Mouse (Mus musculus): ENCODE data around the gene Heg1.

DNA sequence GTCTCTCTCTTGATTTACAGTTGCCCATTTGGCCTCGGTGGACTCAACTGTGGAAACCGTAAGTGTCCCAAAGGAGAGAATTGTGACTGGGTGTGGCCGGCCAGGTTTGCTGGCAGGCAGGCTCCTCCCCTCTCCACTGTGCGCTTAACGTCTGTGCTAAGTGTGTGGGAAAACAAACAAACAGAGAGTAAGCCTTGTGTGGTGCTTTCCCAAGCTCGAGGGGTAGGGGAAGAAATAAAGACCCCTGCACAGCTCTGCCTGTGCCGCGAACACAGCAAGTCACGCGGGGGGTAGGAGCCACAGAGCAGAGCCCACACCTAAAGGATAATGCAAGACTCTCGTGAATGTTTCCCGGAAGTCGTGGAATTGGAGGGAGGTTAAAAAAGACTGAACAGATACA is 67.0 kb downstream of the Heg1 start:
- TF ChIP-seq CTCF (IDR thresholded peaks at IDR 0.05; ENCODE audit: low read depth) (no peak), EP300 (IDR thresholded peaks at IDR 0.05; ENCODE audit: low read depth) (no peak)
